ENCODE assay signal across 8 mouse cellular contexts in genomic region chrX:11213492-11213891, GRCm38 (mm10).
DNase-seq lines count a peak whose midpoint lies in the region; ATAC-seq and TF ChIP-seq lines count a peak whose summit lies in the region.

No protein-coding gene starts in this region.

- TF ChIP-seq EP300 in MEL (IDR thresholded peaks at IDR 0.05; ENCODE audit: low read depth in 1 of 2, low read length in 2 of 2) = no peak

- peak; percentile 29 to 46 (median 44); a peak in 5 of 6 replicates for TF ChIP-seq CTCF in MEL (IDR thresholded peaks at IDR 0.05 in 2 of 3, conservative IDR thresholded peaks at IDR 0.05 in 1 of 3; ENCODE audit: control insufficient read depth in 1 of 3, insufficient read depth in 1 of 3, low read depth in 2 of 3, low read length in 3 of 3, poor library complexity in 1 of 3, severe bottlenecking in 1 of 3)

- peak; percentile 44 for DNase-seq in hindbrain, embryonic 11.5 days (ENCODE audit: low spot score)
- DNase-seq in MEL (ENCODE audit: low read depth, low spot score) = peak; percentile 38
- peak; percentile 12 for DNase-seq in c-Kit-positive CD71-positive TER-119-positive erythroid progenitor cells, embryonic 14.5 days (ENCODE audit: low spot score)
- DNase-seq in gastrocnemius, postnatal 14 days = peak; percentile 10
- peak; percentile 3 to 11 for DNase-seq in left cerebral cortex, postnatal 25 days (ENCODE audit: low spot score in 2 of 2)
- peak; percentile 38 for DNase-seq in right cerebral cortex, postnatal 14 days
- no peak for DNase-seq in Muller cell, postnatal 12 days (ENCODE audit: inconsistent ontology term)

- H3K9me3 ChIP-seq in hindbrain, embryonic 11.5 days (ENCODE audit: control insufficient read depth, low read length) = no peaks in the 10 kb centered on the region
- no peaks in the 10 kb centered on the region for H3K9me3 ChIP-seq in hindbrain, embryonic 16.5 days (ENCODE audit: control insufficient read depth, low read length)
- no peaks in the 10 kb centered on the region for H3K9me3 ChIP-seq in MEL (replicated peaks; ENCODE audit: insufficient read depth, low read length)

- H3K4me3 ChIP-seq in hindbrain, embryonic 11.5 days (ENCODE audit: low read depth, low read length) = no peak overlapping the region
- H3K4me3 ChIP-seq in hindbrain, embryonic 16.5 days (ENCODE audit: low read length) = no peak overlapping the region
- H3K4me3 ChIP-seq in MEL (ENCODE audit: control insufficient read depth in 1 of 2, insufficient read depth in 1 of 2, low read depth in 2 of 2, low read length in 2 of 2) = no peak overlapping the region

- 64% methylated on average over 3 of the region's 3 CpGs for WGBS in hindbrain, embryonic 11.5 days
- 63% methylated on average over 3 of the region's 3 CpGs for WGBS in hindbrain, embryonic 16.5 days

- H3K79me2 ChIP-seq in MEL (ENCODE audit: control insufficient read depth, insufficient read depth, low read length, poor library complexity) = no peaks in the 10 kb centered on the region

- intact Hi-C loops in gastrocnemius, postnatal 14 days (cut with DNase I; ENCODE audit: low total_unique reads) = no loop called here
- intact Hi-C loops in left cerebral cortex, postnatal 25 days (cut with DNase I) = no loop called here

- no peak overlapping the region for H3K27ac ChIP-seq in hindbrain, embryonic 11.5 days (ENCODE audit: low read depth, low read length)
- H3K27ac ChIP-seq in hindbrain, embryonic 16.5 days (ENCODE audit: low read depth, low read length) = no peak overlapping the region
- H3K27ac ChIP-seq in MEL (ENCODE audit: control insufficient read depth, low read depth, low read length) = no peak overlapping the region

- H3K36me3 ChIP-seq in hindbrain, embryonic 11.5 days (ENCODE audit: control insufficient read depth, insufficient read depth, low read length) = no peaks in the 10 kb centered on the region
- H3K36me3 ChIP-seq in hindbrain, embryonic 16.5 days (ENCODE audit: control insufficient read depth, insufficient read depth, low read length) = no peaks in the 10 kb centered on the region
- H3K36me3 ChIP-seq in MEL (ENCODE audit: control insufficient read depth in 1 of 2, insufficient read depth in 2 of 2, low read length in 2 of 2) = no peaks in the 10 kb centered on the region

- TF ChIP-seq RAD21 in MEL (IDR thresholded peaks at IDR 0.05; ENCODE audit: low read depth, low read length) = peak; percentile 44

- ATAC-seq in hindbrain, embryonic 11.5 days (ENCODE audit: low FRiP score) = no peak
- ATAC-seq in hindbrain, embryonic 16.5 days = no peak

- no peak for TF ChIP-seq POLR2A in MEL (IDR thresholded peaks at IDR 0.05; ENCODE audit: control insufficient read depth in 1 of 2, insufficient read depth in 1 of 2, low read depth in 1 of 2, low read length in 2 of 2, poor library complexity in 1 of 2)

- no peak overlapping the region for H3K9ac ChIP-seq in hindbrain, embryonic 11.5 days (ENCODE audit: low read depth, low read length)
- no peak overlapping the region for H3K9ac ChIP-seq in hindbrain, embryonic 16.5 days (ENCODE audit: low read depth, low read length)
- H3K9ac ChIP-seq in MEL (ENCODE audit: control insufficient read depth, low read depth, low read length, poor library complexity, severe bottlenecking) = no peak overlapping the region

- no peak overlapping the region for H3K4me2 ChIP-seq in hindbrain, embryonic 11.5 days (replicated peaks; ENCODE audit: low read depth, low read length)
- H3K4me2 ChIP-seq in hindbrain, embryonic 16.5 days (ENCODE audit: low read length) = no peak overlapping the region

- no peaks in the 10 kb centered on the region for H3K27me3 ChIP-seq in hindbrain, embryonic 11.5 days (ENCODE audit: control insufficient read depth, insufficient read depth, low read length)
- no peaks in the 10 kb centered on the region; the same call in 1 of the 2 replicates for H3K27me3 ChIP-seq in hindbrain, embryonic 16.5 days (replicated peaks; ENCODE audit: control insufficient read depth, insufficient read depth, low read length)
- H3K27me3 ChIP-seq in MEL (ENCODE audit: control insufficient read depth in 1 of 2, insufficient read depth in 2 of 2, low read length in 2 of 2) = no peaks in the 10 kb centered on the region

- H3K4me1 ChIP-seq in hindbrain, embryonic 11.5 days (replicated peaks; ENCODE audit: control insufficient read depth, insufficient read depth, low read length) = no peaks in the 10 kb centered on the region
- no peaks in the 10 kb centered on the region for H3K4me1 ChIP-seq in hindbrain, embryonic 16.5 days (ENCODE audit: control insufficient read depth, insufficient read depth, low read depth, low read length)
- no peaks in the 10 kb centered on the region for H3K4me1 ChIP-seq in MEL (ENCODE audit: control insufficient read depth in 1 of 2, insufficient read depth in 2 of 2, low read length in 2 of 2)

TF ChIP-seq in MEL, 35 proteins besides CTCF, POLR2A, EP300 and RAD21:
- TF ChIP-seq SMC3 (IDR thresholded peaks at IDR 0.05; ENCODE audit: low read depth, low read length) (peak; percentile 38), MAFK (IDR thresholded peaks at IDR 0.05; ENCODE audit: borderline replicate concordance, low read depth, low read length) (no peak), HCFC1 (IDR thresholded peaks at IDR 0.05; ENCODE audit: low read depth, low read length) (no peak)
TF ChIP-seq in MEL: peak in this region for 1.
